Mouse (Mus musculus): ENCODE results near the gene Apol8.

- no peak for TF ChIP-seq CTCF (IDR thresholded peaks at IDR 0.05; ENCODE audit: insufficient read depth, low read depth, low read length)
- TF ChIP-seq POLR2A (IDR thresholded peaks at IDR 0.05; ENCODE audit: insufficient read depth, low read depth, low read length): no peak
Measured at GRCm38 (mm10) chr15:77804460-77804859, 47.7 kb upstream of the Apol8 start.
